Mouse (Mus musculus) cerebellum, adult 8-10 months (tissue): ENCODE measurements around the gene Herc4.

Experiments
- DNase-seq: peaks from one replicate; pipeline ENCODE4 v3.0.0; 2022

Herc4 gene

GRCm38 (mm10) chr10:63243493-63244054, at the start of gene Herc4:
Gene Herc4, plus strand, starts transcription at chr10:63243810.
- DNase-seq = peak; percentile 95

DNA sequence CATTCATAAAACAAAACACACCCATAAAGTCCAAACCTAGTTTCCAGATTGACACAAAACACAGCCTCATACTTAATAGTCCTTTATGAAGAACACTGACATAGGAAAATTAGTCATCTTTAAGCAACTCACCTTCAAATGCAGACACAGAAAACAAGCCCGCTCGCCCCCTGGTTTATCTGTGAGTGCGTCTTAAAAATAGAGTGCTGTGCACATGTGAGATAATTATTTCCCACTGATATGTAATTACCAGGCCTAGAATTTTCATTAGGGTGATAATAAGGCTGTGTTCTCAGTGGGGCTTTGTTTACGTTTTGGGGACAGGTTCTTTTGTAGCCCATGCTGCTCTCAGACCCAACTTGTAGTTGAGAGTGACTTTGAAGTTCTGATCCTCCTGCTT, 44.6 kb upstream of the Herc4 start:
- no peak for DNase-seq

DNA sequence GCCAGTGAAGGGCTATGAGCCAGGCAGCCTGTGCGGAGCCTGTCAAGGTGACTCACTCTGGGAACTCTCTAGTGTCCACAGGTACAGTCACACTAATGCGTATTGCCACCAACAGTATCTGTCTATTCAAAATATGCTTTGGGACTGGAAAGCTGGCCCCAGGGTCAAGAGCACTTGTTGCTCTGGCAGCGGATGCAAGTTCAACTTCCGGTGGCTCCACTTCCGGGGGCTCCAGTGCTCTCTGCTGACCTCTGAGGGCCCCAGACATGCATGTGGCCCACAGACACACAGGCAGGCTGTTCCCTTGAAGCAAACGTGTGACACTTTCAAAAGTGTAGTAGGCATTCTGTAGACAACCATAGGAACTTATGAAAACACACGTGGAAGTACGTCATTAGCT, 42.1 kb upstream of the Herc4 start:
- DNase-seq = no peak

GRCm38 (mm10) chr10:63203002-63203401, 40.6 kb upstream of the Herc4 start:
- DNase-seq = no peak

GRCm38 (mm10) chr10:63203728-63204127, 39.9 kb upstream of the Herc4 start, which contains the start of gene Mypn:
Gene Mypn, minus strand, starts transcription at chr10:63203952.
- no peak for DNase-seq

GRCm38 (mm10) chr10:63208871-63209270, 34.7 kb upstream of the Herc4 start:
- DNase-seq = no peak

DNA sequence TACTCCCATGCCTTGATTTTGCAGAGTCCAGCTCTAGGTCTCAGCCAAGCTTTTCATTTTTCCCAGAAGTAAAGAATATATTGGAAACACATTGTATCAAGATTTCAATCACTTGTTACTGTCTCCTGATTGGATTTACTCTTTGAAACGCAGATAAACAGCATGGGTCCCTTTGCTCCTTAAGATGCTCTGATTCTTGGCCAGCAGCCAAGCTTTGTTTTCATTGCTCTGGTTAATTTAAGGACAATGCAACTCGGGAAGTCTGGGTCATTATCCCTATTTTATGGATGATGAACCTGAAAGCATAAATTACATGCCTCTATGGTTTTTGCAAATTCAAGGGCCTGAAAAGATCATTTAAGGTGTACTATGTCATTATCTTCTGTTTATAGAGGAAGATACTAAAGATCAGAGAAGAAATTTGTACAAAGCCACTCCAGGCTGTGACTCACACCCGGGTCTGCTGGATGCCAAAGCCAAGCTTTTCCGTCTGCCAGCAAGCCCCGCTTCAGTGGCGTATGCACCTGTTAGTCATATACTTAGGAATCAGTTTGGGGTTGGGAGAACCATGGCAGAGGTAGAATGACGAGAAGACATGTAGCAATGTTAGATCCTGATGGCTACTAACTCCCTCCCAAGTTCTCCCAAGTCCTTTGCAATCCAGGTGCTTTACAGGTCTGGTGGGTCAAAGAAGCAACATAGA, 22.4 kb upstream of the Herc4 start:
- DNase-seq = no peak

GRCm38 (mm10) chr10:63224341-63224740, 19.3 kb upstream of the Herc4 start:
- no peak for DNase-seq

DNA sequence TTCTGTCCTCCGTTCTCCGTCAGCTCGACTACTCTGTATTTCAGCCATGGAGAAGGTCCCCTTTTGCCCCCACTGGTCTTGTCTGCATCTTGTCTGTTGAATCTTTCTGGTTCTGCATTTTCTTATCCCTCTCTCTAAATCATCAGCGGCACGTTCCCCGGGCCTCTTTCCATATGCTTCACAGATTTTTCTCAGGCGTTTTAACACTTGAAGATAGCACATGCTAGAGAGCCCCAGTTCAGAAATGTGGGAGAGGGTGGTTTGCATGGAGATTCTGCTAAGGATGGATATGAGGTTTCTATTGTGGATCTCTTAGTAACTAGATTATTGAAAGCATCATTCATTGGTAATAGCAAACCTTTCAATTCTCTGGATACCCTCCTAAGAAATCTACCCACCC, 13.3 kb upstream of the Herc4 start:
- DNase-seq = no peak

DNA sequence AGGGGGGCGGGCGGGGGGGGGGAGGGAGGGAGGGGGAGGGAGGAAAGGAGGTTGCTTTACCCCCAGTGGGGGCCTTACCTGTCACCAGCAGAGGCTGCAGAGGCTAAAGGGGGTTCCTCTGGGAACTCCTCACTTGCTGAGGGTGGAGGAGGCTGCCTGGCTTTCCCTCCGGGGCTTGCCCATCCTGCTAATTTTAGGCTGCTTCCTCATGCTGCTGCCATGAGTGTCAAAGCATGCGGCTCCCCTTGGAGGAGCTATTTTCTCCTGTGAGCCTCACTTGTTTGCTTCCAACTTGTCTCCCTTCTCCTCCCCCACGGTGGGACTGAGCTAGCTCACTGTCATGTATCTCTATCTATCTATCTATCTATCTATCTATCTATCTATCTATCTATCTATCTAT, 12.8 kb upstream of the Herc4 start:
- no peak for DNase-seq

GRCm38 (mm10) chr10:63231630-63232029, 12.0 kb upstream of the Herc4 start:
- DNase-seq = no peak

GRCm38 (mm10) chr10:63234133-63234532, 9.5 kb upstream of the Herc4 start:
- DNase-seq = no peak

GRCm38 (mm10) chr10:63235889-63236288, 7.7 kb upstream of the Herc4 start:
- DNase-seq = no peak

- no peak for DNase-seq
Observed at GRCm38 (mm10) chr10:63236663-63237062, 6.9 kb upstream of the Herc4 start.

GRCm38 (mm10) chr10:63237206-63237605, 6.4 kb upstream of the Herc4 start:
- DNase-seq = no peak

GRCm38 (mm10) chr10:63238090-63238489, 5.5 kb upstream of the Herc4 start:
- DNase-seq = no peak

- DNase-seq = no peak
Observed at GRCm38 (mm10) chr10:63239848-63240247, 3.8 kb upstream of the Herc4 start.

GRCm38 (mm10) chr10:63240868-63241271, 2.7 kb upstream of the Herc4 start:
- no peak for DNase-seq

DNA sequence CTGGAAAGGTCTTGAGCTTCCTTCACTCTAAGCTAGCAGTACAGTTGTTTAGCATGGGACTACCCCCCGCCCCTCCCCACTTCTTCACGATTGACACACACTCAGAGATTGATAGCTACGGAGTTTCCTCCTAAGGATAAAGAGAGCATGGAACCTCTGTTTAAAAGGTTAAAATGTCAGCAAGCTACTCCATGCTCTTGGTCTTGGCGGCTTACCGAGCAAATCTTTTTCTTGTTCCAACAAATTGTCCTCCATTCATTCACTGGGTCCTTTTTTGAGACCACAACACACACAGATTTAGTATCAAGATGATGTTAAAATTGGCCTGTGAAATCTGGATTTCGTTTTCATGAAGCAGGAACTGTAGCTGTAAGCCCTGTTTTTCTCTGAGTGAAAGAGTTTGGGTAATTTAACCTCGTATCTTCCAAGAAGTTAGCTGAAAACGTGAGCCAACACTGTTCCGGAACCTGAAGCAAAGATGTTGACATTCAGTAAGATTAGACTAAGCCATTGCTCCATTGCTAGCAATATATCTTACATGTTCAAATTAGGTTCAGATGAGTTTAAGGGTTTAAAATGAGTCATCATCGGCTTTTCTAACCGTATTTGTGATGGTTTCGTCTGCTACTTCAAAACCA, 693 bp upstream of the Herc4 start:
- DNase-seq = peak; percentile 15

GRCm38 (mm10) chr10:63244055-63244671, 553 bp downstream of the Herc4 start:
- DNase-seq = no peak

DNA sequence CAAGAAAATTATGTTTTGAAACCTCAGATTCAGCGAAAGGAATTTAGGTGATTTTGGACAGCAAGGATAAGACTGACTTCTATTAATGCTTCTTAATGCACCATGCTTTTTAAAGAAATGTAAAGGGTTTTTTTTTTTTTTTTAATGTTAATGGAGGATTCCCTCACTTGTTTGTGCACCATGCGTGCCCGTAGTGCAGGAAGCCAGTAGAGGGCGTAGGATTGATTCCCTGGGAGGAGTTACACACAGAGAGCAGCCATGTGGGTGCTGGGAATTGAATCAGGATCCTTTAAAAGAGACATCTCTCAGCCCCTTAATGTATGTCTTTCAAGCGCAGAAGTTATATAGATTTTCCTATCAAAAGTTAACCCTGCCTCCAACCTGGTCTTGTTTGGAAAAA, 1.1 kb downstream of the Herc4 start:
- no peak for DNase-seq

DNA sequence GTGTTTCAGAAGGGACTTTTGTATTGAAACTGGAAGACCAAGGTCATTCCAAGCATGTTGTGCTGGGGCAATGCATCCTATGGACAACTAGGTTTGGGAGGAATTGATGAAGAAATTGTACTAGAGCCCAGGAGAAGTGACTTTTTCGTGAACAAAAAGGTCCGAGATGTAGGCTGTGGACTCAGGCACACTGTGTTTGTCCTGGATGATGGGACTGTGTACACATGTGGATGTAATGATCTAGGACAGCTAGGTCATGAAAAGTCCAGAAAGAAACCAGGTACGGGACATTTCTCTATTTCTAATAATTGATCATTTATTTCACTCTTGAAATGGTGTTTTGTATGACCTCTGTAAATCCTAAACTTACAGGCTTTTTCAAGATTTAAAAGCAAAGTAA, 2.2 kb downstream of the Herc4 start:
- DNase-seq = no peak

GRCm38 (mm10) chr10:63247457-63247856, 3.8 kb downstream of the Herc4 start:
- DNase-seq = no peak

- no peak for DNase-seq
Observed at GRCm38 (mm10) chr10:63248421-63248820, 4.8 kb downstream of the Herc4 start.
